Mouse (Mus musculus) cerebellum, adult (tissue): ENCODE results near the gene Plagl2.

Experiments used
- ATAC-seq: cut with Nextera tagmentation; 2 replicates; pipeline ENCODE4 v1.9.2; 2017; ENCODE audit warnings: mild to moderate bottlenecking, moderate library complexity, mixed read lengths; ENCODE audit not compliant: insufficient number of reproducible peaks, low FRiP score, low TSS enrichment

Plagl2 gene

DNA sequence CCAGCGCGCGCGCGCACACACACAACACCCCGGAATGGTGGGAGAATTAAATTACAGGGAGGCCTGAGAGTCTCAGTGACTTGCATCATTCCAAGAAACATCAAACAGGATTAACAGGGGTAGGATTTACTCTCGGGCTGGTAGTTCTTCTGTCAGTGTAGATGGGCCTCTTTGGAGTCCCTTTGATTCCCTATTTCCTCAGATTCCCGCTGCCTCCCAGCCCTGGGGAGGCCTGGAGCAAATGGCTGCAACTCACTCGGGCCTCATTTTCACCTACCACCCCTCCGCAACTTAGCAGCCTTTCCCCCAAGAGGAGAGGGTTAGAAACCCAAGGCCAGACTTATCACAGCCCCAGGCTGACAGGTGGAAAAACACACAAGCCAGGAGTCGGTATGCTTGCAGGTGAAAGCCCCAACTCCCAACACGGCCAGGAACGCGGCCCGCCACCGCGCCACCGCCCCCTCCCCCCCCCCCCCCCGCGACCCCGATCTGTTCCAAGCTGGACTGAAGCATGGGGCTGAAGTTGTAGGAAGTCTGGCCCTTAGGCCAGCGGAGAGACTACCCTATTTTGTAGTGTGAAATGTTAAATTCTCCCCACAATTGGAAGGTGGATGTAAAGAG lies 1.3 kb downstream of the Plagl2 start:
- ATAC-seq, result no peak

DNA sequence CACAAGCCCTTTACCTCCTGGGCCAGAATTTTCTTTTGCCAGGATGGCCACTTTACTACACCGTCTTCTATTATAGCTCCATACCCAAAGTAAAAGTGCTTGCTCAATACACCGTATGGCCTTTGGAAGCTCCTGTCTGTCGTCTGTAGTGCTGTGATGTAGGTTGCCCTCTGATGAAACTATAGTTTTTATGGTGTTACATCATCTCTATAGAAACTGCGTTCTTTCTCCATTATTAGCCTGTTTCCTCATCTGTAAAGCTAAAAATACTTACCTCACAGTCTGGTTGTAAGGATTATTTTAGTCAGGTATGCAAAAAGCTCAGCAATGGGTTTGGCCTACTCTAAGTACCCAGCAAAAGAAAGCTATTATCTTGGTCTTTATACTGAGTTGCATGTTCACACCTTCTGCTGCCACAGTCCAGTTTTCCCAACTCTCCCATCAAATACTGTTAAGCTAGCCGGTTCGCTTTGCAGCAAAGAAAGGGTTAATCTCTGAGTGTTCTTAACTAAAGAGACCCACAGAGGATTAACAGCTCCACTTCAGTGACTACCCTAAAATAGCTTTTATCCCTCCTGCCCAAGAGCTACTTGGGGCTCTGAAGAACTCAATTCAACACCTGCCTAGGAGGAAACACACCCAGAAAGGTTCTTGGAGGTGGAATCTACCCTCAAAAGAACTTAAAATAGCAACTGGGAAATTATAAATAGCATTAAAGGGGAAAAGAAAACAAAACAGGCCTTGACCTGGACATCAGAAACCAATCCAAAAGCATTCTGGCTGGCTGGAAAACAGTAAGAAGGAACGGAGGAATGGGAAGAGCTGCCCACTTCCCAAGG lies 2.0 kb downstream of the Plagl2 start:
- no peak for ATAC-seq

DNA sequence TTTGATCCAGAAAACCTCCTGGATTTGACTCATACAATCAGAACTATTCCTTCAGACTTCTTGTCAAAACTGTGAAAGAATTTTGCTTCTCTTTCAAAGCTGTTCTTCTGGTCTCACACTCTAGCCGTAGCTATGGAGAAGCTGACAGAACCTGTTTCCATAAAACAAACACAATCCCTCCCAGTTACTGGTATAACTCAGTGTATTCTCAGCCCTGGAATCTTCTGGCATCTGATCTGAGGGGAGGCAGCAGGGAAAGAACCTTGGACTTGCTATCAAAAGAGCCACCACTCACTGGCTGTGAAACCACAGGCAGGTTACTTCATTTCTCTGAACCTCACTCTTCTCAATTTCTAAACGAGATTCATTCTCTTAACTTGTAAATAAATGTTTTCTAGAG lies 2.8 kb downstream of the Plagl2 start:
- ATAC-seq, result no peak

DNA sequence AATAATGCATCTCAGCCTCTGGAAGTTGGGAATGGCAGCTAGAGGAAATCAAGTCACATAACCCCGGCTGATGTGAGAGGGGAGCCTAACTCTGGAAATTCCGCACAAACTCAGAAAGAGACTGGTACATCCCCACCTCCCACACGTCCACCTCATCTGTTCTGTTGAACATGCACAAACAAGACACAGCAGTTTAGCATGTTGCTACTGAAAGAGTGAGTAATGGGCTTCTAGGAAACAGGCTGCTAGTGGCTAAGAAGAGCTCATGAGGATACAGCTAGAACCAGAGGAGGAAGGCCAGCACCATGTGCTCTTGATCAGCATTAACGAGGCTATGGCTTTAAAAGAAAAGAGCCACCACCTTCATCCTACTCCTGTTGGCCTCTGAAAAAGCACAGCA lies 3.3 kb downstream of the Plagl2 start:
- no peak for ATAC-seq

DNA sequence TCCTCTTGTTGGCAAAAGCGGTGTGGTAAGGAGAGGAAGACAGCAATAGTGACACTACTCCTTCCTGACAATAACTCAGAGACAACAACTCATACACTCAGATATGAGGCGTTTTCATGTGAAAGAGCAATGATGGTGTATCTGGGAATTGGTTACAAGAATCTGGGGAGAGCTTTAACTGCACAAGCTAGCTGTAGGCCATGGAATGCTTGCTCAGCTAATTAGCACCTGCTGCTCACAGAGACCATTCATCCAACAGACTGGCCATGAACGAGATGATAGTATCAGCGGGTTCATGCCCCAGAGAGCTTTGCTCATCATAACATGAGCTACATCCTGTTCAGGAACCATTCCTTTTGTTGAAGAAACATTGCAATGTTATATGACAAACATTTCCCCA lies 4.0 kb downstream of the Plagl2 start:
- ATAC-seq, result no peak

DNA sequence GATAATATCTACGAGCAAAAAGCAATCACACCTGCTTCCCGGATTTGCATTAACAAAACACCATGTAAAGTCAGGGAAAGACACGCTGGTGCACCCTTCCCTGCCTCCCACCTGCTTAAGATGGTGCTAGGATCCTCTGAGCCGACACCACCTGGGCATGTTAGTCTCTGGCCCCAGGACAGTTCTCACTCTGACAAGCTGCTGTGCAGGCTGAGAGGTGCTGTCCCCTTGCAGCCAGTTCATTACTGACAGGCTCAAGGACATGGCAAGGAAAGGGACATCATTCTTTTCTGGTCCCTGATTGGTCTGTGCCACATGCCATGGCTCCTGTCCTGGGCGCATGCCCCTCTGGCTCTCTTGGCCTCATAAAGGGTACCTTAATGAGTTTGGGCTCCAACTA lies 12.7 kb downstream of the Plagl2 start:
- no peak for ATAC-seq

DNA sequence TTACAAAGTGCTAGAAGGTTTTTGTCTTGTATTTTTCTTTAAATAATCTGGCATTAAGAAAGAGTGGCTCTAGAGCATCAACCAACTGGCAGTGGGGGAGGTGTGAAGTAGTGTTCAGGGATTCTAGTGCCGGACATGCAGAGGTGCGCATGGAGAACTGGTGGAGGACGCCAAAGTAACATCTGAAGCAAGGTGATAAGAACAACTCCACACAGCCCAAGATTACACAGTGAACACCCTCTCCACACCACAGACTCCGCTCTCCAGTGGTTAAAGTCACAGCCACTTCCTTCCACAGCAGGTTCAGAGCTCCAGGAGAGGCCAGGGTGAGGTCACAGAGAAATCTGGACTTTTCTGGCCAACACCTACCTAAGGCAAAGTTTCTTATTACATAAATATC lies 13.3 kb downstream of the Plagl2 start:
- ATAC-seq, result no peak

DNA sequence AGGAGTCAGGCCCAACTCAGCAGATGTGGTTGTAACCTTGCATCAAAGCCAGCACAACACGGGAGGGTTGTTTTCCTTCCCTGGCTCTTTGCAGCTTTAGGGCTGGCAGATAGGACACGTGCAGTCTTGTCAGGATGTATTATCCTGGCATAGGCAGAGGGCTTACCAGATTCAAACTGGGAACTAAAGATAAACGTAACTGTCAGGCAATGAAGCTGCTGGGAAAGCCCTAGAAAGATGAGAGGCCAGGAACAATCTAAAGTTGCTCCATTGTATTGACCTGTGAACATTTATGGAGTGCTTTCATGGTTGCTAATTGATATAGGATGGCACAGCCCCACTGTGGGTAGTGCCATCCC lies 15.7 kb downstream of the Plagl2 start:
- ATAC-seq, result no peak

DNA sequence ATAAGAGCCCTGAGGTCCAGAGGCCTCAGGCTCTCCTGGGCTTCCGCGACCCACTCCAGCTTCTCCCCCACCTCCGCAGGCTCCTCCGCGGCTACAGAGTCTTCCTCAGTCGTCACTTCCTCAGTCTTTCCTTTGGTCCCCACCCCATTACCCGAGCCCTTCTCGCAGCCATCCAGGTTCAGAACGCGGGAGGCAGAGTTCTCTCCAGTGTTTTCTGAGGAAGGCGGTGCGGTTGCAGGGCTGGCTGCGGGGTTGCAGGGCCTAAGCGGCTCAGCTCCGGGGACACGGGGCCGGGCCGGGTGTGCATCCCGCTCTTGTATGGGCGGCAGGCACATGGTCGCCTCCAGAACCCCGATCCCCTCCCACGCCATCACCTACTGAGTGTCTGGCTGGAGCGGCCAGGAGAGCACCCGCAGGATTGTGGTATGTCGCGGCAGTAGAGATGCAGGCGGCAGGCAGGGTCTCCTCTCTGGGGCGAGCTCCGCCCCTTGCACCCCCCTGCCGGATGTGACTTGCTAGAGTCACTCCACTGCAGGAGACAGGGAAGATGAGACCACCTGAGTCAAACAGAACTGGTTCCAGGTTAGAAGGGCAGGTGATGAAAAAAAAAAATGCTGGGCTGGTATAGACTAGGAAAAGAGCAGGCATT lies 16.2 kb downstream of the Plagl2 start, which contains the start of gene Tspyl3:
Gene Tspyl3, minus strand, starts transcription at position 496 of the 649 bp plus-strand sequence.
- ATAC-seq, result peak; percentile 59

DNA sequence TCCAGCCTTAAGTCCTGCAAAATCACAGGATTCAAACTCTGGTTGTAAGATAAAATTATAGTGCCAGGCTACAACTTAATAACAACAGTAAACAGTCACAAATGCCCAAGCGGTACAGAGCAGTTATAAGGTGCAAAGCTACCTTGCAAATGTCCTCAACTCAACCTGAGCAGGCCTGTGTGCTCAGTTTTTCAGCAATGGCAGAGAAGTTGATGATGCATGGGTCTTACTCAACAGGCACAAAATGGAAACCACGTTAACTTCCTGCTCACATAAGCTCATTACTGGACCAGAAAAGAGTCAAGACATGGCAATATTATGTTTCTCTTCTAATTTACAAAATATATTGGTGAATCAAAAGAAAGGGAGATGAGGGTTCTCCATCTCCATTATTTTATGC lies 18.7 kb downstream of the Plagl2 start:
- no peak for ATAC-seq

DNA sequence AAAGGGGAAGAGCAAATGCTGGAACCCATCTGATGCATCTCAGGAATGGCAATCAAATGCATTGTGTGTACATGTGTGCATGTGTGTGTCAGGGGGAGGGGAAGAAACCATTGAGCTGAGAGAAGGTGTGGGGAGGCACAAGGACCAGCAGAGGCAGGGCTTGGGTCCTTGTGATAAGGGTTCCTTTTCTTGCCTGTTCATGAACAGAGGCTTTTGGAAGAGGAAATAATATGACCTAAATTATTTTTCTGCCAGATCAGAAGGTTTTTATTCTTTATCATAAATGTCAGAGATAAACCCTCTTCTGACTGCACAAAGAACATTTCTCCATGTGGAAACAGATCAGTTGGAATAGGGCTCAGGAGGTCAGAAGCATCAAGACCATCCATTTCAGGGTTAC lies 19.1 kb downstream of the Plagl2 start:
- no peak for ATAC-seq

DNA sequence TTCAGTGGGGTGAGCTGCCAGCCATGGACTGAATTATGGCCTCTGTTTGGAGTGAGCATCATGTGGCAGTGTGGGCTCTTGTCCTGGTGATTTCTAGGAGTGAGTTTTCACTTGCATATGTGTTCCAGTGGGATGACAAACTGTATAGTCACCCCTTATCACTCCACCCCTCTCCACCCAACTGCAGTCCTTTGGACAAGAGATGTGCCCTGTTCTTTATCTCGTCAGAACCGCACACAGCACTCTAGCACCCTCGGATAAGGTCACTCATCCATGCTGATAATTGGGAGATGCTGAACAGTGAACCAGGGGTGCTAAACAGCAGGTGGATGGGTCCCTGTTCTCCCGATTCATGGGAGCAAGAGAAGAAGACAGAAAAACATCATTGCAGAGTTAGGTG lies 19.6 kb downstream of the Plagl2 start:
- no peak for ATAC-seq

DNA sequence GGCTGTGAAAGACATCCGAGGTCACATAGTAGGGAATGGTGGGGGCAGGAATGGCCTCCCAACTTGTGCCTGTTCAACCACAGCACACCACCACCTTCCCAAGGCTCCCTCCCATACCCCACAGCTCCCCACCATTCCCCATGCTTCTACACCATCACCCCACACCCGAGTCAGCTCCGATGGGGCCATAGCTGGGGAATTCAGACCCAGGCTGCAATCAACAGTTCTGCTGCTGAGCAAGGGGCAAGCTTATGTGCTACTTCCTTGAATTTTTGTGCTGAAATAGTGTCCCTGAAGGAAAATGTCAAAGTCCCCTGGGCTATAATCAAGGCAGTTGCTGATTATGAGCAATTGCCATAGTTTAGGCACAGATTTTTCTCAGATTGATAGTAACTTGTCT lies 22.7 kb downstream of the Plagl2 start:
- no peak for ATAC-seq

DNA sequence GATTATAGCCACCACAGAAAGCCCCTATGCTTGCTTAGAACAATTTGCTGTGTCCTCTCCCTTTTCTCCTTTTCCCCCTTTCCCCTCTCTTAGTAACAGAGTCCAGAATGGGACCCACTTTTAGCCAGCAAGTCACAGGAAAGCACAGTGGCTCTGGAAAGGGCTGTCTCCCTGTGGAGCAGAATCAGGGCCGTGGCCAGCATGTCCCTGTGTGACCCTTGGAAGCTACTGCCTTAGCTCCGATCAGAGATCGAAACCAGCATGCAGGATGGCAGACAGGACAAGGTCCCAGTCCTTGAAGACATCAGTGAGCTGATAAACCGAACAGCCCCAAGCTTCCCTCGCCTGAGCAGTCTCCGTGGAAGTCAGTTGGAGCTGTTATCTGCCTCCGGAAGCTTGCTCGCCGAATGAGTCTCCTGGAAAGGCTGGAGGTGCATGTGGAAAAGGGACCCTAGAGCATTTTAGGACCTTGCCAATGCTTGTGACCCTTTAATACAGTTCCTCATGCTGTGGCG lies 23.3 kb downstream of the Plagl2 start:
- ATAC-seq, result no peak

DNA sequence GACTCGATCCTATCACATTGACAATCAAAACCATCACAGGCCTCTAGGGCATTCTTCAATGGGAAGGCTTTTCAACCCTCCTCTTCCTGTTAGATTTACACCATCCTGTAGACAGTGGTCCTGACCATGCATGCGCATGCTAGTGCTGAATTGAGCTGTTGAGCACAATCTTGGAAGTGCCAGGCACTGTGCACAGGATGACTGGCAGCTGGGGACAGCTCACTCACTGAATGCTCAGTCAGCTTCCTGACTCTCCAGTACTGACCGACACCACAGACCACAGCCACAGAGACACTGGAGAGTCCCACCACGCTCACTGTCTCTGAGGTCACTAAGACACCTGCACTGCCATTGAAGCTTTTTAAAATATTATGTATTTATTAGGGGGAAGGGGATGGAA lies 25.8 kb downstream of the Plagl2 start:
- ATAC-seq, result no peak

DNA sequence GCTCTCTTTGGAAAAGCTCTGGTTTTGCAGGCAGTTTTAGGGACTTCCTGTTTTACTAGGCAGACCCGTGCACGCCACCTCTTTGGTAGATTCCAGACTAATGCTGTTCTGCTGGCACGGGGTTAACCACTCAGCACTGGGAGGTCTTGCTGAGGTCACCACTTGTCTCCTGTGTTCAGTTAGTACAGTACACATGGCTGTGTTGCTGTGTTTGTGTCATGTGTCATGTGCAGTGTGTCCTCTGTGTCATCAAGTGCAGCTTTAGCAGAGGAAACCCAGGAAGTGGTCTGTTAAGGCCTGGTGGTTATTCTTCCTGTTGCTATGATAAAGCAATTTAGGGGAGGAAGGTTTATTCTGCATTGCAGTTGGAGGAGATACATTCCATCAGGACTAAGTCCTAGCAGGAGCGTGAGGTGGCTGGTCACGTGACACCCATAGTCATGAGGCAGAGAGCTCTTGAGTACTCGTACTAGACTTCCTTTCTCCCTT lies 26.4 kb downstream of the Plagl2 start:
- no peak for ATAC-seq

DNA sequence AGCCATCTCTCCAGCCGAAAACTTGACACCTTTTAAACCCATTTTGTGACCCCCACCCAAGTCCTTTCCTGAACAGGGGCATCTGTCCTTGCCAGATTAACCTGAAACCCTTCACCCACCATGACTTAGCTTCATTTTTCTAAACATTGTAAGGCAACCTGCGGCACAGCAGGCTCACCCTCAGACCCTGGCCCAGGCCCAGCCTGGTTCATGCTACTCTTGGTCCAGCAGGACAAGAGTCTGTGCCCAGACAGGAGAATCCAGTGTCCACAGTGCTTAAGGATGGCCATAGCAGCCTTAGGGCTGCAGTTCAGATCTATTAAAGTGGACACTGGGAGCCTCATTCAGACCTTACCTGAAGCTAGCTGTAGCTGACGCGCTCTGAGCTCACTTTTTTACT lies 27.9 kb downstream of the Plagl2 start:
- no peak for ATAC-seq

DNA sequence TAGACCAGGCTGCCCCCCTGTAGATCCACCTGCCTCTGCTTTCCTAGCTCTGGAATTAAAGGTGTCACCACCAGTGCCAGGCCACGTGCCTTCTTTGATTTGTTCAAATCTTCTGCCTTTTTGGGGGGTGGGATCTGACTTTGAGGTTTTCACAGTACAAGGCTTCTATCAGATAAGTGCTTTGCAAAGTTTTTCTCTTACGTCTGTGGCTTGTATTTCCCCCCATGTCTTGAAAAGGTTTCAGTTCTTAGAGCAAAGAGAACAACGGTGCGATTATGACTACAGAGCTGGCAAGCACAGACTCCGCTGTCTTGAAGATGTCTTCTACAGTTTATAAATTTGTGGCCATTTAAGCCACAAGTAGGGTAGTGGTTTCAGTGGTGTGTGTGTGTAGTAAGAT lies 29.8 kb downstream of the Plagl2 start:
- ATAC-seq, result no peak

DNA sequence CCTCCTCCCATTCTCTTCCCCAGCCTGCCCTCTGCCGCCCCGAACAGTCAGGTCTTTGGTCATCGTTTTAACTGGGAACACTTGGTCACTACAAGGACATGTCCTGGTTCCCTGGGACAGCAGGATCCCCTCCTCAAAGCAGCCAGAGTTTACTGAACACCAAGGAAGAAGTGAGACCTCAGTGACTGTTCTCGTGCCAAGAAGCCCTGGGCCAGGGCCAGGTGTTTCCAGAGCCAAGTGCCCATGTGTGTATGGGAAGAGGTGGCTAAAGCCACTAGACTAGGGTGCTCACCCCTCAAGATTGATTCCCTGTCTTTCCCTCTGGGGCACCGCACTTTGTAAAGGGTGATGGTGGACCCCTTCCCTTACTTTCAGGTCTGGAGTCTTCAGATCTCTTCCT lies 31.9 kb downstream of the Plagl2 start:
- ATAC-seq, result no peak

DNA sequence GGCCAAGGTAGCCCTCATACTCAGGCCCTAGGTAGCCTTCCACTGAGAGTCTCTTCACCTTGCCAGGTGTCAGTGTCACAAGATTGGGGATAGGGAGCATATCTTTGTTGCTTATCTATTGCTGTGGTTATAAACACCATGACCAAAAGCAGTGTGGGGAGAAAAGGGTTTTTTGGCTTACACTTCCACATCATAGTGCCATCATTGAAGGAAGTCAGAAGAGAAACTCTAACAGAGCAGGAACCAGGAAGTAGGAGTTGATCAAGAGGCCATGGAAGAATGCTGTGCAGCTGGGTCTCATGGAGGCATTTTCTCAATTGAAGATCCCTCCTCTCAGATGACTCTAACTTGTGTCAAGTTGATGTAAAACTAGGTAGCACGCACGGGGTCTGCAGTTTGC lies 33.1 kb downstream of the Plagl2 start:
- no peak for ATAC-seq

DNA sequence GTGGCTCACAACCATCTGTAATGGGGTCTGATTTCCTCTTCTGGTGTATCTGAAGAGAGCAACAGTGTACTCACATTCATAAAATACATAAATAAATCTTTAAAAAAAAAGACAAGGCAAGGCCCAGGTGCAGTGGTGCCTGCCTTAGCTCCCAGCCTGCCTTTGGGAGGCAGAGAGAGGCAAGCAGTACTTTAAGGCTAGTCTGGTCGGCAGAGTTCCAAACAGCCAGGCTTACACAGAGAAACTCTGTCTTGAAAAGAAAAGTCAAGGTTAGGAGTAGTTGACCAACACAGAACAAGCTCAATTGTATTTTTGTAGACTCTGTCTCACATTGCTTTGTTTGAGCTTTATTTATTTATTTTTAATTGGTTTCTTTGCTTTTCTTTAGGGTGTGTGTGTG lies 38.5 kb downstream of the Plagl2 start:
- no peak for ATAC-seq
